Mouse (Mus musculus) erythroblast, embryonic 14.5 days (primary cell): Measurements from ENCODE around the gene Ift81.

Experiments
- GATA1 ChIP-seq: IDR thresholded peaks from 2 replicates; pipeline ENCODE4 v1.6.1; 2012; ENCODE audit warnings: low read length, inconsistent platforms, mixed read lengths
- TAL1 ChIP-seq: IDR thresholded peaks from 3 replicates; pipeline ENCODE4 v1.6.1; 2012; ENCODE audit warnings: low read length, inconsistent platforms, mixed read lengths

DNA sequence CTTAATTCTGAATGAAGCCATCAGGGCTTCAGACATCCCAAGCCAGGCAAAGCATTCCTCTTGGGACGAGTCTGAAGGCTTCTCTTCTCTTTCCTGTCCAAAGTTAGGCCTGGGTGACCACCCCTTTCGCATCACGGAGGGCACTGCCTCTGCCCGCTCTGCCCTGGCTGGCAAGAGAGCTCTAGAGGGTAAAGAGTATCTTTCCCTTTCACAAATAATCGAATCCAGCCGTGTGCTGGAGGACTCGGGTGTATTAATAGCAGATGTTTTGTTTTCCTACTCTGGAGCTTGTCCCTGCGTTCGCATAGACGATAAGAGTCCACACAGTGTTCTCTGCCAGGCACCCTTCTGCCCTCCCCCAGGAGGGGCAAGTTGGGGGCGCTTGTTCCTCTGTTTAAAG lies 86.6 kb downstream of the Ift81 start:
- TF ChIP-seq GATA1 (no peak), TAL1 (no peak)
